Mouse (Mus musculus) embryonic fibroblast, embryonic 13.5 days (primary cell): ENCODE measurements around the gene Fbn1.

Source experiments
- CTCF ChIP-seq: IDR thresholded peaks from 2 replicates; pipeline ENCODE4 v1.5.1; 2011; ENCODE audit warnings: mild to moderate bottlenecking, control low read depth, low read length, moderate library complexity, borderline replicate concordance; ENCODE audit not compliant: insufficient read depth
- POLR2A ChIP-seq: IDR thresholded peaks from 2 replicates; pipeline ENCODE4 v1.6.1; 2011; ENCODE audit warnings: low read depth, mild to moderate bottlenecking, control low read depth, low read length, moderate library complexity

GRCm38 (mm10) chr2:125530665-125531064 is 22.9 kb upstream of the Fbn1 start:
- no peak for TF ChIP-seq CTCF
- TF ChIP-seq POLR2A, result no peak
